Mouse (Mus musculus): ENCODE data around the gene Syt1.

DNA sequence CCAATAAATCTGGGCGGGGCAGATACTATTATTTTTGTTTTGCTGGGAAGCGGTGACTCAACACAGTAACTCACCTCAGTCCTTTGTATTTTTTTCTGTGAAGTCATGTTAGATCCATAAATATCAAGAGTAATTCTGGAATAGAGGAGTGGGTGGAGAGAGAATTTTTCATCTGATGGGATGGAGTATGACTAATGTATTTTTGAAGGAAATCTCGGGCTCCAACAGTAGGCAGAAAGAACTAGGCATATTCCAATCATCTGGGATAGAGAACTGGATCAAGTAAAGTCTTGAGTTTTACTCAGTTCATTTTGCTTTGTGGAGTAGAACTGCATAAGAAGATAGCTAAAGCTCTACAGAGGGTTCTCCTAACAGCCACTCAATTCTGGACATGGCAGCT lies 465.1 kb downstream of the Syt1 start:
- no peak for TF ChIP-seq CTCF (IDR thresholded peaks at IDR 0.05; ENCODE audit: low read depth, low read length)
- no peak for TF ChIP-seq GATA1 (IDR thresholded peaks at IDR 0.05; ENCODE audit: borderline replicate concordance, low read length)
- no peak for TF ChIP-seq TAL1 (conservative IDR thresholded peaks at IDR 0.05; ENCODE audit: low read depth, low read length)

Data from G1E (cell line).